Mouse (Mus musculus): ENCODE measurements at regions not wholly inside any gene's neighbourhood (a gene's known extent, or its start where the extent isn't known, plus 50 kb on each side); places are given as distances from the start of the nearest gene placed in this dataset.

DNA sequence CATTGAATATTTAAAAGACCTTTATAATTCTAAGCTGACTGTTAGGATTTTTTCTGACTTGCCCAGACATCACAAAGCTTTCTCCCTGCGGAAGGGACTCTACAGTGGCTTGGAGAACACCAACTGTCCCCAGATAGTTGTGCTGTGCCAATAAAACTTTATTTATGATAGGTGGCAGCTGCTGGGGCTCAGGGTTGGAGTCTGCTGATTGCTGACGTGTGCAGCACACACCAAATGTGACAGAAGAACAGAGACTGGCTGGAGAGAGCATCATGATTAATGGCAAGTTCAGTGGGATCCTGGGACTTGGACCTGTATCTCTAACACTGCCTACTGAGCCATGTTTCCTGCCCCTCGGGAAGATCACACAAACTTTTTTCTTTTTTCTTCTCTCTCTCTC lies 103.1 kb upstream of the Tmem189 start:
- intact Hi-C loops (cut with DNase I): no loop called here
- no peak for DNase-seq (ENCODE audit: low spot score in 2 of 2)

DNA sequence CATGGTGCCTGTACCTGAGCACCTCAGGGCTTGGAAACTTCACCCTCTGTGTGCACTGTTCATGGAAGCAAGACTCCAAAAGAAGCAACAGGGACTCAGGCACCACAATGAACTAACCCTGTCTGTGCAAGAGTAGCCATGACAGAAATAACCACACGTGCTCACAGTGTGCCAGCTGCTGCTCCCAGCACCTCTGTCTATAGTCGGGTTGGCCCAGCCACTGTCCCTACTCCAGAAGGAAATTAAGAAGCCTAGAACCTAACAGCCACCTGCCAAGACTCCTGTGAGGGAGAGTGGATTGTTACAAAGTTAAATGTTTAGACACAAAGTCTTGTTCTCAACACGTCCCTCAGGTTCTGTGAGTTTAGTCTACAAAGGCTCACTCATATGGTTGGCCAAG lies 102.7 kb upstream of the Tmem189 start:
- DNase-seq (ENCODE audit: low spot score in 2 of 2): no peak
- intact Hi-C loops (cut with DNase I): no loop called here

DNA sequence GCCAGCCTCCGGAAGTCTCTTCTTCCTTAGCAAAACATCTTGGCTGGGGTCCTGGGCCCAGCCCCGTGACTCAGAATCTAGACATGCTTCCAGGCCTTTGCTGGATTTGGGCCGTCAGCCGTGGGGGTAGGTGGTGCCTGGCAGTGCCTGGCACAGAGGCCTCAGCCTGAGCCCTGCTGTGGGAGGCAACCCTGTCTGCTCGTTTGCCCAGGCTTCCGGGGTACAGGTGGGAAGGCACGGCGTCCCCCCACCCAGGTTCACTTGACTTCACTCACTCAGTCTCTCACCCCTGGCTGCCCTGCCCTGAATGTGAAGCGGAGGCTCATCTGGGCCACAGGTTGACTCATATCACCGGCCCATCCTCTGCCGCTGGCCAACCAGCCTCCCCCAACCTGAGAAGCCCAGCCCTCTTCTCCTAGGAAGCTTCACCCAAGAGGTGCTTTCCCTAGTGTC lies 99.9 kb upstream of the Tmem189 start:
- DNase-seq (ENCODE audit: low spot score in 2 of 2): peak; percentile 17 to 69
- intact Hi-C loops (cut with DNase I): no loop called here

DNA sequence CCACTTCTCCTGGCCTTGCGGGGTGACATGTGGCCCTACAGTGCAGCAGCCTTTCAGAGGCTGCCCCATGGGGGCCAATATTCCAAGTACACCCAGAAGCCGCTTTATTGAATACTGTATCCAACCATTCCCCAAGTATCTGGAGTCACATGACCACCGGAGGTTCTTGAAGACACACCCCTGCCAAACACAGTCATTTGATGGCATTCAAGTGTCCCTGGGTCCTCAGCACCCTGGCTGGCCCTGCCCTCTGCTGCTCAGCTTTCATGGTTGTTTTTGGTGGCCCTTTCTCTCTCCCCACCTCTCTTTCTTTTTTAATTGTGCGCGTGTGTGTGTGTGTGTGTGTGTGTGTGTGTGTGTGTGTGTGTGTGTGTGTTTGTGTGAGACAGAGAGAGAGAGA lies 97.3 kb upstream of the Tmem189 start:
- intact Hi-C loops (cut with DNase I): no loop called here

DNA sequence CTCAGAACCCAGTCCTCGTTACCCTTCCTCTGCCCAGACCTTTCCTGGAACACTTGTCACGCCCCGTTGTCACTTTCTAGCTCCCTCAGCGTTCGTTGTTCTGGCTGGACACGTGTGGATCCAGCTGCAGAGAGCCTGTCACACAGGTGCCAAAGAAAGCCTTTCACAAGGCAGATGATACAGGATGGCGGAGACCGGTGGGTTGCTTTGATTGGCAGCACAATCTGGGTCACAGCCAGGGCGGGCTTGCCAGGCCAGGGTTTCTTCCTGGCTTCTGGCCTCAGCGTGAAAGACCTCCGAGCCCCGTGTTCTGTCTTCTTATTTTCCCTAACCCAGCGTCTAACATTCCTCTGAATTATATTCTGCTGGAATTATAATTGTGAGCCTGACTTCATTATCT lies 94.7 kb upstream of the Tmem189 start:
- DNase-seq (ENCODE audit: low spot score in 2 of 2): no peak
- intact Hi-C loops (cut with DNase I): loop anchor here (5.0 kb wide), 1 partner anchor 92 kb away; no protein-coding TSS in a partner anchor

More for the DNA sequence above, 97.3 kb upstream of the Tmem189 start:
- DNase-seq (ENCODE audit: low spot score in 2 of 2): no peak

DNA sequence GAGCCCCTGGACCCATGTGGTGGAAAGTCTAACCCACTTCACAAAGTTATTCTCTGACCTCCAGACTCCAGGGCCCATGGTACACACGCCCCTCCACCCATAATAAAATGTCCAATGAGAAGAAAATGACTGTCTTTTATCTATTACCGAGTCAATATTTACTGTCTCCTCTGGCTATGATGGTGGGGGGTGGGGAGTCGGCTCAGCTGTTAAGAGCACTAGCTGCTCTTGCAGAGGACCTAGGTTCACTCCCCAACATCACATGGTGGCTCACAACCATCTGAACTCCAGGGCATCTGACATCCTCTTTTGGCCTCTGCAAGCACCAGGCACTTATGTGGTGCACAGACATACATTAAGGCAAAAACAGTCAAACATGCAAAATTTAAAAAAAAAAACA lies 93.8 kb upstream of the Tmem189 start:
- DNase-seq (ENCODE audit: low spot score in 2 of 2): no peak
- intact Hi-C loops (cut with DNase I): loop anchor here (5.0 kb wide), 1 partner anchor 91 kb away; no protein-coding TSS in a partner anchor

DNA sequence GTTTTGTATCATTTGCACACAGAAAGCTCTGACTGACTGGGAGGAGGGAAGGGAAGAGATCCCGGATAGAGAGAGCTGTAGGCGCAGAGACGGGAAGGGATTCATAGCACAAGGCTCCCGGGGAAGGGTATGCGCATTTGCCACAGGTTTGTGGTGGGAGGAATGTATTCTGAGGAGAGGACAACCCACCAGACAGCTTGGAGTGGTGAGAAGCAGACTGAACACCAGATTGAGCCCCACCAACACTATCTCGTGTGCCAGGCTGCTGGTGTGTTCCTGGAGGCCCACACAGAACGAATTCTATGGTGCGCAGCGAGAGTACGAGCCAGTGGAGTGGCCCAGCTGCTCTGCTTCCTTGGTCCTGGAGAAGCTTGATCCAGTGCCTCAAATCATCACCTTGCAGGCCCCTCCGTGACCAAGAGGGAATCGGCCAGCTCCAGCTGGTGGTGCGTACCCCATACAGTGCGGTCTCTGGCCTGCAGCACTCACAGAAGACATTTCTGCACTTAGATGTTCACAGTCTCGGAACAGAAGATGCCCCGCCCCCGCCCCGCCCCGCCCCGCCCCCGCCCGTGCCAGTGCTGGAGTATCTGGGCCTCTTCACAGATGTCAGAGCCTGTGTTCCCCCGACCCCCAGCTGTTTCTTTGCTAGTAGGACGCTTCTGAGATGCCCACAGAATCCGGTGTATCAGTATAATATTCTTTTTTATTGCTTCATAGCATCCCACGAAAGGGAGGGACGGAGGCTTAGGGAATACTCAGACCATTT lies 92.8 kb upstream of the Tmem189 start:
- intact Hi-C loops (cut with DNase I): loop anchor here (5.0 kb wide), 1 partner anchor 90 kb away; no protein-coding TSS in a partner anchor
- peak; percentile 84 to 89 for DNase-seq (ENCODE audit: low spot score in 2 of 2)

DNA sequence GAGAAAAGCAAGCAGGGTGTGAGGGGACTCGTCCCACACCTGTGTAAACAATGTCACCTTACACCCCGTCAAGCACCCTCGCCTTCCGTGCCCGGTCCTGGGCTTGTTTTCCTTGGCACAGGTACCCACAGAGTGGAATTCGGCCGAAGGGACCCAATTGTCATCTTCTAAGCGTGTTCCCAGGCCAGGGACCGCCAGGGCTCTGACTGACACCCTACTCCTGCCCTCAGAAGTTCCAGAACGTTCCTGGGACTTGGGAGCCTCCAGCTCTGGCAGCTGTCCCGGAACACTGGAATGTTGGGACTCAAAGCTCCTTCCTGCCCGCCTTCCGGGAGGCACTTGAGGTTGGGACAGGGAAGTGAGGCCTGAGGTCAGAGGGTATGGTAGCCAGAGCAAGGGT lies 91.9 kb upstream of the Tmem189 start:
- intact Hi-C loops (cut with DNase I): loop anchor here (5.0 kb wide), 1 partner anchor 89 kb away; no protein-coding TSS in a partner anchor
- no peak for DNase-seq (ENCODE audit: low spot score in 2 of 2)

DNA sequence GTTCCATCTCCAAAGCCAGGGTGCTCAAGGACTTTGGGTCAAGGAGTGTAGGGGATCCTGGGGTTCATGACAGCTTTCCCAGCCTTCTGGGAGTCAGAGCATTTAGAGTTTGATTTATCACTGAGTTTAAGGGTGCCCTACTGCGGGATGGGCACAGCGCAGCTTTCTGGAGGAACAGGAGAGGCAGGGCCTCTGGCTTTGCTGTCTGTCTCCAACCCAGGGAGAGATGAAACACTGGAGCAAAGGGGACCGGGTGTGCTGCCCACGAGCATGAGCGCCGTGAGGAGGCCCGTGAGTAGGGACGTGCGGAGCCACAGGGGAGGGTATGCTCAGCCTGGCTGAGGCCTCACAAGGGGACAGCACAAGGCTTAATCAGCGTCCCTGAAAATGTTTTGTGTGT lies 89.1 kb upstream of the Tmem189 start:
- intact Hi-C loops (cut with DNase I): no loop called here
- no peak for DNase-seq (ENCODE audit: low spot score in 2 of 2)

DNA sequence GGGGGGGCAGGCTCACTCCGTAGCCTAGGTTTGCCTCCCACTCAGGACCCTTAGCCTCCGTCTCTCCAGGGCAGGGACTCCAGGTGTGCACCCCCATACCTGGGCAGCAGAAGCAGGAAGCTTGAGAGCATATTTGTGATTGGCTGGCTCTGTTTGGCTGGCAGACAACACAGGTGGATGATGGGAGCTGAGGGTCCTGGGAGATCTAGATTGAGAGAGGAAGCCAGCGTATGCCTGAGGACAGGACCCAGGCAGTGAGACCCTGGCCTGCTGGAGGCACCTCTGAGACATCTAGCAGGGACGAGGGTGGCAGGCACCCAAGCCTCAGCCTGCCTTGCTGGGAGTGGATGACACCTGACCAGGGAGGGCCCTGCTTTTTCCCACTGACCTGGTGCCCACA lies 88.6 kb upstream of the Tmem189 start:
- intact Hi-C loops (cut with DNase I): no loop called here

DNA sequence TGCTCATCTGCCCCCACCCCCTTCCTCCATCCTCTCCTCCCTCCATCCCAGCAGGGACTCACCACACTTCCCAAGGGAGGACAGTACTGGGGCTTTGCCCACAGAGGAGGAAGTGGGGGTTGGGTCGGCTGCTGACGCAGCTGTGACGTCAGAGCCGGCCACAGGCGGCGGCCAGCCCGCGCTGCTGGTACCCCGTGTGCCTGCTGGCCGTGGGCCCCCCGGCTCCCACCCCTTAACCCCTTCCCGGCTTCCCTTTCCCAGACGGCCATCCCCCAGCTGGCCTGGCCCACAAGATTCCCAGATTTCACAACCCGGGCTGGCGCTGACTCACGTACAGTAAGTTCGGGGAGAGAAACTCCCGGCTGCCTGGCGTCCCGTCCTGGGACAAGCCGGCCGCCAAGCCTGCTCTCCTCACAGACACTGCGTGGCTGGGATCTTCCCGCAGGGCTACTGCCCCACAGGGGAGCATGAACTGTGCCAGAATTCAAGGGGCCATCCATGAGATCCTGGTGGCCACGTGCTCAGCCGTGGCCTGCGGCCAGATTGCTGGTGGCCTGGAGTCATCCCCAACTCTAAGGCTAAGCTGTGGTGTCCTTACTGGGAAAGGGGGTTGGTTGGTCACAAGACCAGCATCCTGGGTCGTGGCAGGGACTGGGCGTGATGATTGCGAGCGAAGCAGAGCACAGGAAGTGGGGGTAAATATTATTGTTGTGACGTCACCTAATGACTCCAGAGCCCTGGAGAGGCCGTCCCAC lies 87.9 kb upstream of the Tmem189 start:
- intact Hi-C loops (cut with DNase I): no loop called here
- DNase-seq (ENCODE audit: low spot score in 2 of 2): peak; percentile 41 to 49

More for the DNA sequence above, 88.6 kb upstream of the Tmem189 start:
- no peak for DNase-seq (ENCODE audit: low spot score in 2 of 2)

DNA sequence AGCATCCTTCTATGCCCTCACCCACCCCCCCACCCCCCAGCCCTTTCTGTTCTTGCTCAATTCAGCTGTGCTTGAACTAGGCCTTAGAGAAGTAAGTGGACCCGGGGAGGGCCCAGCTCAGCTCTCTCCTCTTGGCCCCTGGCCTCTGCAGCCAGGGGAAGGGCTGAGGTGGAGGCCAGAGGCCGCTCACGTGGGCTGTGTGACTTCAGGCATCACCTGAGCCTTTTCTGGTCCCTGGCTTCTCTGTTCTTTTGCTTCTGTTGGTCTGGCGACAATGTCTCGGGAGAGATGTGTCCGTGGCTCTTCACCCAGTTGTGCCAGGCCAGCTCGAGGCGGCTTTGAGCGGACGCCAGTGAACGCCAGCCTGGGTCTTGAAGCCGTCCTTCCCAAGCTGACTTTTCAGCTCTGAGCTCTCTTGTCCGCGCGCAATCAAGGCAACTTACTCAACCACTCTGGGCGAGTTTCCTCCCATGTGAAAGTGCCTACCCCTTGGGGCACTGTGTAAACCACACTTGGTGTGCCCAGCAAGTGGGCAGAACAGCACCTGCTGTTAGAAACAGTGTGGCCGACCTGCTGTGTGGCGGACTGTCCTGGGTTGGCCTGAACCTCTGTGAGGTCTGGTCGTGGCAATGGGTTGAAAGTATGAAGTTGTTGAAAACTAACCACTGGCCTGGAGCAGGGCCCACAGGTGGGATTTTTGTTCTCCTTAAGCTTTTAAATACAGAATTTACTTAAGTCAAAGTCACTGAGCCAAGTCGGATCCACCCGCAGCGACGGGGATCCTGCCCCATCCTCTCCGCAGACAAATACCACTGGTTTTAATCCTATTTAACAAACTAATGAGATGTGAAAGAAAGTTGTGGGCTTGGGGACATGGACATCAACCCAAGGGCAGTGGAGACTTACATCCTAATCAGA lies 86.9 kb upstream of the Tmem189 start:
- intact Hi-C loops (cut with DNase I): no loop called here
- DNase-seq (ENCODE audit: low spot score in 2 of 2): no peak

DNA sequence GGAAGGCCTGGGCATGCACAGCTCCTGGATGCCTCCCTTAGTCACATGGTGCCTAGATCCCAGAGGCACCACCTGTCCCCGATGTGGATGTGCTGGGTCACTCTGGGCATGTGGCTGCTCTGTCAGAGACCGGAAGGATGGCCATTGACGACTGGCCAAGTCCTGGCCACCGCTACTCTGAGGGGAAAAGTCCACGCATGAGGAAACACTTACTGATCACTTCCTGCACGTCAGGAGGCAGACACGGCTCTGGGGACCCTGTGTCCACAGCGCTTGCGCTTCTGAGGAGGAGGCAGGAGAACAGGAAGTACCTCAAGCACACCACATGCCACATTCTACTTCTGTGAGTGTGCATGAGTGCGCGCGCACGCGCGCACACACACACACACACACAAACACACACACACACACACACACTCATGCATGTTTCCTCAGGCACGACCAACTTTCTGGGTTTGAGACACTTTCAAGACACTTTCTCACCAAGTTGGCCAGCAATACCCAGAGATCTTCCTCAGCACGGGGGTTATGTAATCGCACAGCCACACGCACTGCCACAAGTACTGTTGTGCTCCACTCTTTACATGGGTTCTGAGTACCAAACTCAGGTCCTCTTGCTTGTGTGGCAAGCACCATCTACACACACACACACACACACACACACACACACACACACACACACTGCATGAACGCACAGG lies 85.7 kb upstream of the Tmem189 start:
- intact Hi-C loops (cut with DNase I): no loop called here
- peak; percentile 27 to 42 for DNase-seq (ENCODE audit: low spot score in 2 of 2)

DNA sequence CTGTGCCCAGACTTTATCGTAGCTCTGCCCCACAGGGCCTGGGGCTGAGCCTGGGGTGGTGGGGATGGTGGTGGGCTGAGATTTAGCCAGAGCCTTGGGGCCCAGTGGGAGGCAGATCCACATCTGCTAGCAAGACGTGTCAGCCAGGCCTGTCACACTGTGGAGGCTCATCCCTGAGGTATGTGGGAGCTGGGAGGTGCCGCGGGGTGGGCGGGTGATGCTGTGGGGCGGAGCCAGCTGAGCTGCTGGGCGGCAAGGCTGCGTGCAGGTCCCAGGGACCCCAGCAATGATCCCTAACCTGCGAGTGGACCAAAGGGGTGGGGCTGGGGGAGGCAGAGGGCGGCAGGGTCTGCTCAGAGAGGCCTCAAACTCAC lies 85.2 kb upstream of the Tmem189 start:
- DNase-seq (ENCODE audit: low spot score in 2 of 2): peak in 1 of 2 experiments; percentile 24

DNA sequence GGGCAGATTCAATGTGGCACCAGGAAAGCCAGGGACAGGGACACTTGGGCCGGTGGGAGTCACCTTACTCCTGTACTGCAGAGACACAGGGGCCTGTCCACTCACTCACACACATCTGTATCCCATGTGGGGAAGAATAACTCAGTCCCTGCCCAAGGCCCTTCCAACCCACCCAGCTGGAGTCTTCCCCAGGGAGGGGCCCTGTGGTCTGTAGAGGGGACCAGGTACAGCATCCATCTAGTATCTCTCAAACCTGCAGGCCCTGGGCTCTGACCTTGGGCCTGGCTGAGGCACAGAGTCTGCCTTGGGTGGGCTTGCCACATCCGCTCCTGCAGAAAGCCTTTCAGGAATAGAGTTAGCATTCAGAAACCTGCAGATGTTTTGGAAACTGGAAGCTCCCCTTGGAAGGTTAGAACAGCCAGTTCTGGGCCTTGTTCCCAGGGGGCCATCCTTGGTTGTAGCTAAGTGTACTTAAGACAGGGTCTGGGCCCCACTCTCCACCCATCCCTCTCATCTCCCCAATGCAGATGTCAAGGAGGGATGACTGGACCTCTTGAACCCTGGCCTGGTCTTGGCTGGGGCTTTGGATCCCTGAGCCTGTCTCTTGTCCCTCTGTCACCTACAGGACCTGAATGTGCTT lies 84.7 kb upstream of the Tmem189 start:
- DNase-seq (ENCODE audit: low spot score in 2 of 2): no peak
- intact Hi-C loops (cut with DNase I): no loop called here

More for the DNA sequence above, 85.2 kb upstream of the Tmem189 start:
- intact Hi-C loops (cut with DNase I): no loop called here

DNA sequence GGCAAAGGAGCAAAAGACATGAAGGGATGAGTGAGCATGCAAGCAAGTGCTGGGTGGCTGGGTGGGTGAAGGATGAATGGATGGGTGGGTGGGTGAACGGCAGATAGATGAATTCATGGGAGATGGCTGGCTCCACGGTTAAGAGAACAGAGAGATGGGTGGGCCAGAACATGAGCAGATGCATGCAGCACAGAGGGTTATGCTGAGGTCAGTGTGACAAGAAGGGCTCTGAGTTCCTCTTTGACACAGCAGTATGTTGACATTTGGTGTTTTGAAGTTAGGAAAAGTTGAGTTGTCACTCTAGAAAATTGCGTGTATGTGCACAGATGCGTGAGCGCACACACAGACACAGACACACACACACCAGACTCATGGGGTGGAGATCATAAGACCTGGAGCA lies 83.2 kb upstream of the Tmem189 start:
- intact Hi-C loops (cut with DNase I): no loop called here
- DNase-seq (ENCODE audit: low spot score in 2 of 2): no peak

DNA sequence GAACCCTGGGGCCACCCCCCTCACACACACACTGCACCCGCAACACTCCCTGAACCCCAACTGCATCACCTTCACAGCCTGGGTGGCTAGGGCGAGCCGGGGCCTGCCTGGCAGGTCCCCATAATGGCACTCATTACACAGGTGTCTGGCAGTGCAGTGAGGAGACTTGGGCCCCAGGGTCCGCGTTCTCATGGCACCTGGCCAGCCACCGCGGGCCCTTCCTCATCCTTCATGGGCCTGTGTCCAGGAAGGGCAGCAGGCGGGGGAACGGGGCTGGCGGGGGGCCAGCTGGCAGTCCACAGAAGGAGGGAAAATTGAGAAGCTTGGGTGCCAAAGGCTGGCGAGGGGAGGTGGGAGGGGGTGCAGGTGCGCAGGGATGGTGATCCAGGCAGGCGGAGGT lies 78.3 kb upstream of the Tmem189 start:
- DNase-seq (ENCODE audit: low spot score in 2 of 2): peak; percentile 17 to 28
- intact Hi-C loops (cut with DNase I): no loop called here

DNA sequence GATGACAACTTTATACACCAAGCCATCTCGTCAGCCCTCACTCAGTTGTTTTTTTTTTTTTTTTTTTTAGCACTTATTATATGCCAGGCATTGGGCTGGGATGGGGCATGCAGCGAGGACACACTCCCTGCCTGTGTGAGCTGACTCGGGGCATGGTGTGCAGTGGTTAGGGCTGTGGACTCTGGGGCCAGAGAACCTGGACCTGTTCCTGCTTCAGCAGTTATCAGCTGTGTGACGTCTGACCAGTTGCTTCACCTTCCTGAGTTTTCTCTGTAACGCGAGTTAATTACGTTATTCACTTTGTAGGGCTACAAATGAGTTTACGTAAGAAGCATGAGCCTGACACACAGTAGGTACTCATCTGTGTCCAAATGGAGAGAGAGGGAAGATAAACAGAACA lies 77.7 kb upstream of the Tmem189 start:
- intact Hi-C loops (cut with DNase I): no loop called here
- no peak for DNase-seq (ENCODE audit: low spot score in 2 of 2)

DNA sequence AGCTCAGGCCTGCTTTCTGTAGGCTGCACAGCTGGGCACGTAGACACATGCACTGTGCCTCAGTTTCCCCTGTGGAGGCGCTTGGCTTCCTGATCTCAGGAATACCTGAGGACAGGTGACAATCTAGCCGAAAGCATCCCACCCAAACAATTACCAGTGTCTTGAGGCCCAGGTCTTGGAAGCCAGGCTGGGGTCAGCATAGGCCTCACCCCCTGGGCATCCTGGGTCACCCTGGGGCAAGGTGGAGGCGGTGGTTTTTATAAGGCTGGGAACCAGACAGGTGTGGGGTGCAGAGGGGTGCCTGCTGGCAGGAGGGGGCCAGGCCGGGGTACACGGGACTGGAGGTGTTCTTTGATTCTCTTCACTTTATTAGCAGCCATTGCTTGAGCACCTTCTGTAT lies 76.2 kb upstream of the Tmem189 start:
- DNase-seq (ENCODE audit: low spot score in 2 of 2): no peak
- intact Hi-C loops (cut with DNase I): no loop called here

Measured in left cerebral cortex, postnatal 36 days (tissue).